Mouse (Mus musculus): ENCODE data around the gene Tex33. TPM values are rescaled to one million over a fixed set of nuclear protein-coding genes. Genes with fewer than 3 reads are reported as not detected.

The Tex33 gene
- polyA plus RNA-seq, 1 experiment from 2014 or later = not detected

Small RNA genes lying within 50 kb of the gene (microRNA-seq; reads per million reads assigned to microRNA genes)
- gene Mir7676-2 = not detected

Other genes starting within 250 kb of the Tex33 start
- 89.4 and 90.1 TPM in 2 replicates for gene Ift27, start 221.8 kb downstream of the Tex33 start, polyA plus RNA-seq (2015; fragmentation: Nextera tagmentation; extraction: Ambion mirVana)
- gene Pvalb, start 189.5 kb downstream of the Tex33 start, polyA plus RNA-seq (2015; fragmentation: Nextera tagmentation; extraction: Ambion mirVana) = 0.21 TPM in 1 of 2 replicates, not detected in the other
- gene Ncf4, start 151.1 kb downstream of the Tex33 start, polyA plus RNA-seq (2015; fragmentation: Nextera tagmentation; extraction: Ambion mirVana) = 4.6 and 5.7 TPM in 2 replicates
- 0.47 and 0.48 TPM in 2 replicates for gene Csf2rb2, start 90.2 kb downstream of the Tex33 start, polyA plus RNA-seq (2015; fragmentation: Nextera tagmentation; extraction: Ambion mirVana)
- gene Csf2rb, start 70.2 kb downstream of the Tex33 start, polyA plus RNA-seq (2015; fragmentation: Nextera tagmentation; extraction: Ambion mirVana) = 3.0 and 6.5 TPM in 2 replicates
- gene Tst, start 10.0 kb upstream of the Tex33 start, polyA plus RNA-seq (2015; fragmentation: Nextera tagmentation; extraction: Ambion mirVana) = 129 and 160 TPM in 2 replicates
- 5.0 and 5.5 TPM in 2 replicates for gene Mpst, start 10.5 kb upstream of the Tex33 start, polyA plus RNA-seq (2015; fragmentation: Nextera tagmentation; extraction: Ambion mirVana)
- 32.1 and 37.0 TPM in 2 replicates for gene Kctd17, start 32.7 kb upstream of the Tex33 start, polyA plus RNA-seq (2015; fragmentation: Nextera tagmentation; extraction: Ambion mirVana)
- 0.14 and 0.74 TPM in 2 replicates for gene Tmprss6, start 72.7 kb upstream of the Tex33 start, polyA plus RNA-seq (2015; fragmentation: Nextera tagmentation; extraction: Ambion mirVana)
- gene Il2rb, start 99.4 kb upstream of the Tex33 start, polyA plus RNA-seq (2015; fragmentation: Nextera tagmentation; extraction: Ambion mirVana) = 0.39 and 1.2 TPM in 2 replicates
- 38.1 and 39.5 TPM in 2 replicates for gene C1qtnf6, start 135.5 kb upstream of the Tex33 start, polyA plus RNA-seq (2015; fragmentation: Nextera tagmentation; extraction: Ambion mirVana)
- gene Sstr3, start 148.8 kb upstream of the Tex33 start, polyA plus RNA-seq (2015; fragmentation: Nextera tagmentation; extraction: Ambion mirVana) = 0.05 TPM in 1 of 2 replicates, not detected in the other
- 23.4 and 39.3 TPM in 2 replicates for gene Rac2, start 176.9 kb upstream of the Tex33 start, polyA plus RNA-seq (2015; fragmentation: Nextera tagmentation; extraction: Ambion mirVana)
- 11.1 and 11.8 TPM in 2 replicates for gene Cyth4, start 201.1 kb upstream of the Tex33 start, polyA plus RNA-seq (2015; fragmentation: Nextera tagmentation; extraction: Ambion mirVana)